Mouse (Mus musculus) heart, postnatal 0 days (tissue): ENCODE measurements around the gene 9130213A22Rik. TPM values are rescaled to one million over a fixed set of nuclear protein-coding genes. Genes with fewer than 3 reads are reported as not detected.

Experiments used
- ATAC-seq: fragments of 200-750 bp; cut with Nextera tagmentation; 2 replicates; pipeline ENCODE4 v1.8.0; 2017; ENCODE audit warnings: low read depth, moderate number of reproducible peaks, moderate library complexity; ENCODE audit not compliant: insufficient read depth
- DNase-seq: peaks from one replicate; pipeline ENCODE4 v3.0.0-alpha.2; 2016; ENCODE audit warnings: low spot score
- H3K27ac ChIP-seq: fragments of 300-500 bp; sonication (generic); 2 replicates; pipeline ENCODE4 v1.5.1; 2014; ENCODE audit warnings: low read depth, mild to moderate bottlenecking
- H3K27me3 ChIP-seq: fragments of 300-500 bp; sonication (generic); 2 replicates; pipeline ENCODE4 v1.6.1; 2014; ENCODE audit warnings: low read length, mixed read lengths; ENCODE audit not compliant: control insufficient read depth, insufficient read depth
- H3K36me3 ChIP-seq: fragments of 300-500 bp; sonication (generic); replicated peaks from 2 replicates; pipeline ENCODE4 v1.6.1; 2014; ENCODE audit warnings: low read length, mixed read lengths; ENCODE audit not compliant: control insufficient read depth, insufficient read depth
- H3K4me1 ChIP-seq: fragments of 300-500 bp; sonication (generic); 2 replicates; pipeline ENCODE4 v1.6.1; 2014; ENCODE audit warnings: antibody characterized with exemption; ENCODE audit not compliant: control insufficient read depth, insufficient read depth
- H3K4me2 ChIP-seq: fragments of 300-500 bp; sonication (generic); 2 replicates; pipeline ENCODE4 v1.6.1; 2014; ENCODE audit warnings: low read depth, mild to moderate bottlenecking, low read length, moderate library complexity
- H3K4me3 ChIP-seq: fragments of 300-500 bp; sonication (generic); 2 replicates; pipeline ENCODE4 v1.5.1; 2014; ENCODE audit warnings: low read depth, low read length
- H3K9ac ChIP-seq: fragments of 300-500 bp; sonication (generic); replicated peaks from 2 replicates; pipeline ENCODE4 v1.6.1; 2014; ENCODE audit warnings: low read depth, low read length, mixed read lengths
- H3K9me3 ChIP-seq: fragments of 300-500 bp; sonication (generic); replicated peaks from 2 replicates; pipeline ENCODE4 v1.6.1; 2016; ENCODE audit warnings: low read length; ENCODE audit not compliant: control insufficient read depth
- CTCF ChIP-seq: IDR thresholded peaks from 2 replicates; pipeline ENCODE4 v1.5.1; 2016; ENCODE audit warnings: antibody characterized with exemption, control low read depth, low read depth
- EP300 ChIP-seq: IDR thresholded peaks from 2 replicates; pipeline ENCODE4 v1.6.1; 2016; ENCODE audit warnings: antibody characterized with exemption, low read depth
- WGBS: fragments of 180-500 bp; shearing (Covaris S2); extraction: QIAGEN DNeasy Blood & Tissue Kit; methylation state at CpG from one replicate; pipeline ENCODE4 v1.1.7; 2014; 5-methylcytosine and 5-hydroxymethylcytosine counted together
- polyA plus RNA-seq: library from polyadenylated mRNA; unstranded; fragments of >200 nt; fragmentation: Nextera tagmentation; extraction: Ambion mirVana; gene quantifications from 2 replicates; pipeline ENCODE4 v1.2.1, GENCODE M21; 2015
- total RNA-seq: library from RNA; depleted of rRNA; stranded (reverse); fragments of >200 nt; gene quantifications from 2 replicates; pipeline ENCODE4 v1.2.3, GENCODE M21; 2014; ENCODE audit warnings: low replicate concordance

Gene 9130213A22Rik
- total and polyA plus RNA-seq, 2 experiments from 2014 or later = 0.30 TPM; not detected in 1

GRCm38 (mm10) chr11:69092871-69093270 is 29.5 kb downstream of the 9130213A22Rik start:
- Histone ChIP-seq H3K4me2 (no peak overlapping the region), H3K36me3 (peaks cover 30% of the 10 kb centered on the region), H3K4me3 (no peak overlapping the region), H3K9ac (no peak overlapping the region), H3K27me3 (no peaks in the 10 kb centered on the region), H3K27ac (peak overlapping the region; percentile 60), H3K4me1 (peaks cover 11% of the 10 kb centered on the region), H3K9me3 (no peaks in the 10 kb centered on the region)
- DNase-seq (no peak), ATAC-seq (no peak)
- TF ChIP-seq CTCF (peak; percentile 17; the same call in 1 of the 2 replicates), EP300 (no peak)
- 80% methylated on average over 4 of the region's 4 CpGs for WGBS

GRCm38 (mm10) chr11:69092386-69092751 is 30.0 kb downstream of the 9130213A22Rik start:
- no peak overlapping the region for H3K9ac ChIP-seq
- no peaks in the 10 kb centered on the region for H3K27me3 ChIP-seq
- H3K27ac ChIP-seq = peak overlapping the region; percentile 76
- peaks cover 14% of the 10 kb centered on the region for H3K4me1 ChIP-seq
- ATAC-seq = no peak
- H3K4me3 ChIP-seq = no peak overlapping the region
- DNase-seq = peak; percentile 69
- no peak overlapping the region for H3K4me2 ChIP-seq
- WGBS = 1% methylated on average over 3 of the region's 3 CpGs
- TF ChIP-seq CTCF (peak; percentile 70), EP300 (no peak)
- peaks cover 30% of the 10 kb centered on the region for H3K36me3 ChIP-seq
- no peaks in the 10 kb centered on the region for H3K9me3 ChIP-seq

GRCm38 (mm10) chr11:69091566-69092385 is 30.6 kb downstream of the 9130213A22Rik start:
- H3K27me3 ChIP-seq = no peaks in the 10 kb centered on the region
- 0 out of 2 replicates have a peak, but pooled peaks have one; percentile 9 for TF ChIP-seq EP300
- TF ChIP-seq CTCF = no peak
- no peaks in the 10 kb centered on the region for H3K9me3 ChIP-seq
- WGBS = 56% methylated on average over 7 of the region's 7 CpGs
- no peak overlapping the region for H3K9ac ChIP-seq
- peaks cover 18% of the 10 kb centered on the region for H3K4me1 ChIP-seq
- peak overlapping the region; percentile 76 for H3K27ac ChIP-seq
- no peak for DNase-seq
- H3K4me3 ChIP-seq = no peak overlapping the region
- H3K36me3 ChIP-seq = peaks cover 30% of the 10 kb centered on the region
- ATAC-seq = no peak
- H3K4me2 ChIP-seq = no peak overlapping the region

GRCm38 (mm10) chr11:69090367-69090766 is 32.0 kb downstream of the 9130213A22Rik start:
- Histone ChIP-seq H3K27me3 (no peaks in the 10 kb centered on the region), H3K4me2 (peak overlapping the region; percentile 89), H3K9ac (peak overlapping the region; percentile 97; the same call in 1 of the 2 replicates), H3K36me3 (peaks cover 30% of the 10 kb centered on the region), H3K27ac (no peak overlapping the region), H3K4me3 (0 out of 2 replicates have a peak overlapping the region, but pooled peaks have one; percentile 93), H3K9me3 (no peaks in the 10 kb centered on the region), H3K4me1 (peaks cover 18% of the 10 kb centered on the region)
- no peak for TF ChIP-seq EP300
- no peak for TF ChIP-seq CTCF
- DNase-seq (no peak), ATAC-seq (no peak)
- 52% methylated on average over 6 of the region's 6 CpGs for WGBS

GRCm38 (mm10) chr11:69089616-69090290 is 32.6 kb downstream of the 9130213A22Rik start:
- Histone ChIP-seq H3K9ac (peak overlapping the region; percentile 97), H3K27me3 (no peaks in the 10 kb centered on the region), H3K4me1 (peaks cover 18% of the 10 kb centered on the region), H3K4me3 (peak overlapping the region; percentile 93), H3K36me3 (peaks cover 30% of the 10 kb centered on the region), H3K4me2 (peak overlapping the region; percentile 89), H3K27ac (peak overlapping the region; percentile 98), H3K9me3 (no peaks in the 10 kb centered on the region)
- WGBS = 69% methylated on average over 12 of the region's 12 CpGs
- ATAC-seq (no peak), DNase-seq (no peak)
- TF ChIP-seq CTCF (no peak), EP300 (no peak)
